Mouse (Mus musculus): ENCODE data around the gene Gm20390. TPM values are rescaled to one million over a fixed set of nuclear protein-coding genes. Genes with fewer than 3 reads are reported as not detected.
A peak's percentile ranks its signal among the peaks of the same experiment; 100 is the strongest.

Gm20390 gene
- polyA plus RNA-seq, 2 experiments, result 76.8 to 204 TPM

GRCm38 (mm10) chr11:93957746-93958145 lies 10.3 kb downstream of the Gm20390 start:
- no peak overlapping the region for H3K4me3 ChIP-seq (ENCODE audit: insufficient read depth in 1 of 2, low read depth in 2 of 2, low read length in 2 of 2)
- no peaks in the 10 kb centered on the region for H3K9me3 ChIP-seq (ENCODE audit: control insufficient read depth, low read length)
- no peak for DNase-seq (ENCODE audit: low read depth in 3 of 3, low spot score in 3 of 3)
- no peaks in the 10 kb centered on the region for H3K27me3 ChIP-seq (ENCODE audit: control insufficient read depth, insufficient read depth, low read length)
- WGBS (ENCODE audit: insufficient replicate concordance), result 75% methylated on average over 4 of the region's 4 CpGs
- ATAC-seq (ENCODE audit: insufficient read depth), result no peak
- no peak overlapping the region for H3K27ac ChIP-seq
- H3K9ac ChIP-seq (replicated peaks), result no peak overlapping the region
- TF ChIP-seq EP300 (IDR thresholded peaks at IDR 0.05; ENCODE audit: low read depth) (no peak), CTCF (IDR thresholded peaks at IDR 0.05; ENCODE audit: low read depth) (no peak)
- H3K4me2 ChIP-seq (ENCODE audit: low read depth), result no peak overlapping the region
- peaks cover 9% of the 10 kb centered on the region for H3K36me3 ChIP-seq (replicated peaks; ENCODE audit: control insufficient read depth, insufficient read depth, low read depth)
- H3K4me1 ChIP-seq (replicated peaks; ENCODE audit: control insufficient read depth in 2 of 2, insufficient read depth in 2 of 2, low read length in 1 of 2), result peaks cover 0 to 8% of the 10 kb centered on the region in 2 experiments; a peak in 2 of 4 replicates

DNA sequence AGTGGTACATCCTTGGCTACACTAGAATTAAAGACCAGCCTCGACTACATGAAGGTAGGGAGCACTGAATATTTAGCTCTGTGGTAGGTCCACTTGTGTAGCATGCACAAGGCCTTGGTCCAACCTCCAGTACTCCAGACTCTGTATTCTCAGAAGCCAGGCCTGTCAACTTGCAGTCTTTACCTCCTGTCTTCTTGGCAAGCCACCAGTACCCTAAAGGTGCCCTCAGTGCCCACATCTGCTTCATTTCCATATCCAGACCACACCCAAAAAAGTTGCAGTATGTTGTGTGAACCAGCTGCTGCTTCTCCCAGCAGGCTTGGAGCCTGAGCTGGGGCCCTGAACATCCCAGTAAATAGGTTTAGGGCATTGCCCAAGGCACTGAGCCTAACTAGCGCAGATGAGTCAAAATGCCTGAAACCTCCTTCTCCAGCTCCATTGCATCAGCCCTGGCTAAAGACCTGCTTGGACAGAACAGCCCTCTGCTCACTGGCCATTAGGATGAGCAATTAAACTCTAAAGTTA lies 11.0 kb downstream of the Gm20390 start:
- WGBS (ENCODE audit: insufficient replicate concordance), result 73% methylated on average over 2 of the region's 2 CpGs
- Histone ChIP-seq H3K4me2 (ENCODE audit: low read depth) (no peak overlapping the region), H3K4me1 (replicated peaks; ENCODE audit: control insufficient read depth in 2 of 2, insufficient read depth in 2 of 2, low read length in 1 of 2) (peaks cover 0 to 8% of the 10 kb centered on the region in 2 experiments; a peak in 2 of 4 replicates), H3K36me3 (replicated peaks; ENCODE audit: control insufficient read depth, insufficient read depth, low read depth) (peaks cover 8% of the 10 kb centered on the region), H3K9me3 (ENCODE audit: control insufficient read depth, low read length) (no peaks in the 10 kb centered on the region), H3K27ac (no peak overlapping the region), H3K9ac (replicated peaks) (no peak overlapping the region), H3K27me3 (ENCODE audit: control insufficient read depth, insufficient read depth, low read length) (no peaks in the 10 kb centered on the region), H3K4me3 (ENCODE audit: insufficient read depth in 1 of 2, low read depth in 2 of 2, low read length in 2 of 2) (no peak overlapping the region)
- no peak for TF ChIP-seq EP300 (IDR thresholded peaks at IDR 0.05; ENCODE audit: low read depth)
- TF ChIP-seq CTCF (IDR thresholded peaks at IDR 0.05; ENCODE audit: low read depth), result no peak
- ATAC-seq (ENCODE audit: insufficient read depth), result no peak
- DNase-seq (ENCODE audit: low read depth in 3 of 3, low spot score in 3 of 3), result no peak

DNA sequence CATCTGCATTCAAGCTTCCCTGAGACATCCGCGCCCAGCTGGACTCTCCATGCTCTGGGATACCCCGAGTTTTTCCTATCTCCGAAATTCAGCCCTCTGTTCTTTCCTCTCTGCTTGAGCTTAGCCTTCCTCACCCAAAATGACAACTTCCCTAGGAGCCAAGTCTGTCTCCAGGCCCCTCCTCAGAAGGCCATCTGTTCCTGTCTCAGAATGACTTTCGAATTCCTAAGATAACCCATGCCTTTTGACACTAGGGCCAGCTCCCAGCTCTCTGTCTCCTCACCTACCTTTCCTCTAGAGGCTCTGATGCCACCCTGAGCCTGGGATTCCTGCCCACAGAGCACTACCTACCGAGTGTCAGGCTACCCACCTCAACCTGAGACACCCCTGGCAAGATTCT lies 11.9 kb downstream of the Gm20390 start, which contains the start of gene Nme2:
Gene Nme2, minus strand, starts transcription at position 101 of the 400 bp plus-strand sequence.
- TF ChIP-seq CTCF (IDR thresholded peaks at IDR 0.05; ENCODE audit: low read depth) (no peak), EP300 (IDR thresholded peaks at IDR 0.05; ENCODE audit: low read depth) (no peak)
- Histone ChIP-seq H3K27me3 (ENCODE audit: control insufficient read depth, insufficient read depth, low read length) (no peaks in the 10 kb centered on the region), H3K27ac (no peak within 1 kb of the TSS), H3K9me3 (ENCODE audit: control insufficient read depth, low read length) (no peaks in the 10 kb centered on the region), H3K4me1 (replicated peaks; ENCODE audit: control insufficient read depth in 2 of 2, insufficient read depth in 2 of 2, low read length in 1 of 2) (peaks cover 0 to 8% of the 10 kb centered on the region in 2 experiments; a peak in 2 of 4 replicates), H3K36me3 (replicated peaks; ENCODE audit: control insufficient read depth, insufficient read depth, low read depth) (peaks cover 8% of the 10 kb centered on the region), H3K4me2 (ENCODE audit: low read depth) (peak within 1 kb of the TSS; percentile 86), H3K4me3 (ENCODE audit: insufficient read depth in 1 of 2, low read depth in 2 of 2, low read length in 2 of 2) (peak within 1 kb of the TSS; percentile 61 to 66), H3K9ac (replicated peaks) (peak within 1 kb of the TSS; percentile 58)
- under 1% methylated on average over 6 of the region's 6 CpGs for WGBS (ENCODE audit: insufficient replicate concordance)
- ATAC-seq (ENCODE audit: insufficient read depth), result peak; percentile 3; the same call in 1 of the 2 replicates
- DNase-seq (ENCODE audit: low read depth in 3 of 3, low spot score in 3 of 3), result no peak

- H3K27ac ChIP-seq, result no peak overlapping the region
- peak overlapping the region; percentile 86 for H3K4me2 ChIP-seq (ENCODE audit: low read depth)
- no peaks in the 10 kb centered on the region for H3K9me3 ChIP-seq (ENCODE audit: control insufficient read depth, low read length)
- TF ChIP-seq EP300 (IDR thresholded peaks at IDR 0.05; ENCODE audit: low read depth), result no peak
- peak; percentile 51 for TF ChIP-seq CTCF (IDR thresholded peaks at IDR 0.05; ENCODE audit: low read depth)
- no peaks in the 10 kb centered on the region for H3K27me3 ChIP-seq (ENCODE audit: control insufficient read depth, insufficient read depth, low read length)
- H3K36me3 ChIP-seq (replicated peaks; ENCODE audit: control insufficient read depth, insufficient read depth, low read depth), result peaks cover 11% of the 10 kb centered on the region
- H3K4me1 ChIP-seq (replicated peaks; ENCODE audit: control insufficient read depth in 2 of 2, insufficient read depth in 2 of 2, low read length in 1 of 2), result peaks cover 0 to 8% of the 10 kb centered on the region in 2 experiments; a peak in 2 of 4 replicates
- DNase-seq (ENCODE audit: low read depth in 3 of 3, low spot score in 3 of 3) (peak; percentile 69 to 74 (median 71)), ATAC-seq (ENCODE audit: insufficient read depth) (peak; percentile 90)
- H3K4me3 ChIP-seq (ENCODE audit: insufficient read depth in 1 of 2, low read depth in 2 of 2, low read length in 2 of 2), result peak overlapping the region; percentile 61 to 66
- H3K9ac ChIP-seq (replicated peaks), result peak overlapping the region; percentile 58
- WGBS (ENCODE audit: insufficient replicate concordance), result under 1% methylated on average over 67 of the region's 67 CpGs
These were observed 12.6 kb downstream of the Gm20390 start for GRCm38 (mm10) chr11:93955256-93956150.

GRCm38 (mm10) chr11:93954738-93955255 lies 13.3 kb downstream of the Gm20390 start:
- 19% methylated on average over 13 of the region's 13 CpGs for WGBS (ENCODE audit: insufficient replicate concordance)

More at GRCm38 (mm10) chr11:93954738-93955255, 13.3 kb downstream of the Gm20390 start:
- H3K9me3 ChIP-seq (ENCODE audit: control insufficient read depth, low read length), result no peaks in the 10 kb centered on the region
- H3K36me3 ChIP-seq (replicated peaks; ENCODE audit: control insufficient read depth, insufficient read depth, low read depth), result peaks cover 11% of the 10 kb centered on the region
- H3K27me3 ChIP-seq (ENCODE audit: control insufficient read depth, insufficient read depth, low read length), result no peaks in the 10 kb centered on the region
- peak overlapping the region; percentile 61 to 66 for H3K4me3 ChIP-seq (ENCODE audit: insufficient read depth in 1 of 2, low read depth in 2 of 2, low read length in 2 of 2)
- no peak overlapping the region for H3K27ac ChIP-seq
- peak overlapping the region; percentile 86 for H3K4me2 ChIP-seq (ENCODE audit: low read depth)
- ATAC-seq (ENCODE audit: insufficient read depth), result no peak
- H3K4me1 ChIP-seq (replicated peaks; ENCODE audit: control insufficient read depth in 2 of 2, insufficient read depth in 2 of 2, low read length in 1 of 2), result peaks cover 0 to 8% of the 10 kb centered on the region in 2 experiments; a peak in 2 of 4 replicates
- no peak for DNase-seq (ENCODE audit: low read depth in 3 of 3, low spot score in 3 of 3)
- TF ChIP-seq EP300 (IDR thresholded peaks at IDR 0.05; ENCODE audit: low read depth) (no peak), CTCF (IDR thresholded peaks at IDR 0.05; ENCODE audit: low read depth) (no peak)
- H3K9ac ChIP-seq (replicated peaks), result peak overlapping the region; percentile 58; the same call in 1 of the 2 replicates

Data from liver, embryonic 14.5 days (tissue).